Mouse (Mus musculus): ENCODE results near the gene Bpifb5. TPM values are rescaled to one million over a fixed set of nuclear protein-coding genes. Genes with fewer than 3 reads are reported as not detected.

The Bpifb5 gene
- polyA plus RNA-seq (2012; rRNA removed): 0.16 and 0.23 TPM in 2 replicates

DNA sequence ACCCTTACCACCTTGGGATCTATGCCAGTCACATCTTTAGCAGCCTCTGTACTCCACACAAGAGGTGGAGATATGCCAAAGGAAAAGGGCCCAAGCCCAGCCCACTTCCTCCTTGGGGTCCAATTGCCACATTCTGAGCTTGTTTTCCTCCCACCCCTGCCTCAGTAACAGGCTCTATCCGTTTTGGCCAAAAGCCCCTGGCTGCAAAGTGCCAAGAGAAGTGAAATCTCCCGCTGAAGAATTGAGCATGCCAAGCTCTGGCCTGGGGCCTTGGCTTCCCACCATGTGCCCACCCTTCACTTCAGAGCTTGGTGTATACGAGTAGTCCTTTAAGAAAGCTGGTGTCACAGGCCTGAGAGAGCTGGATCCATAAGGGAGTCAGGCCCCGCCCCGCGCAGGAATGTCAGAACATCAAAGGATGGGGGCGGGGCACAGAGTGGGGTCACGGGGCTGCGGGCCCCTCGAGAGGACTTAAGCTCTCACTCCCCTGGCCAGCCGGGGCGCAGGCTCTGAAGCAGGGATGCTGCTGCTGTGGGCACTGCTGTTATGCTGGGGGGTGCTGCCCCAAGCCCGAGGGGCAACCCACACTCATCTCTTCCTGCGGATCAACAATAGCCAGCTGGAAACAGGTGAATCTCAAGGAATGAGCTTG lies at the start of gene Bpifb5:
TSS of gene Bpifb5 (plus strand) at position 478 of the 652 bp plus-strand sequence.

DNA sequence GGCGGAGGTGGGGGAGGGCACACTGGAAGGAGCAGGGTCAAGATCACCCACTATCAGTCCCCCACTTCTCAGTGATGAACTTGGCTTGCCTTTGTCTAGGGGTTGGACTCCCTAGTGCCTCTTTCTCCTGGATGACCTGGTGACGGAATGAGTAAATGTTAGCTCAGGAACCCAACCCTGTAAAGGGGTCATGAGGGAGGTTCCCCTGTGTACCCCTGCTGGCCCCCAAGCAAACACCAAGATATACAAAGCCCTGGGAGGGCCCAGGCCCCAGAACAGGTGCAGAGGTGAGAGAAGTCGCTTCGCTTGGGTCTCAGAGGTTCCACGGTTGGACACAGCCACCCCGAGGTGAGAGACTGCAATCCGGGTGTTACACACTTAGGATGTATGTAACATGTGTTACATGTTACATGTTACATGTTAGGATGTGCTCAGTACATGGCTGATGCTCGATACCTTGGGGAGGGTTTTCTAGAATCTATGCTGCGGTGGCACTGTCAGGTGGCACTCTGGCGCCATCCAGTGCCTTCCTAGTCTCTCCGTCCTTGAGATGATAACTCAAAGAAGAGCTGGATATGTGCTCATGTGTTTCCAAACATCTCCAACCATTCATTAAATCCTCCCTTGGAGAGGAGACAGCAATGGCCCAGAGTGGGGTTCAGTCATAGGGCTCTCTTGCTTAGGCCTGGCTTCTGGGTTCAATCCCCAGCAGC lies 32.8 kb upstream of the Bpifb5 start, which contains the start of gene Bpifb1:
TSS of gene Bpifb1 (plus strand) at position 273 of the 713 bp plus-strand sequence.

DNA sequence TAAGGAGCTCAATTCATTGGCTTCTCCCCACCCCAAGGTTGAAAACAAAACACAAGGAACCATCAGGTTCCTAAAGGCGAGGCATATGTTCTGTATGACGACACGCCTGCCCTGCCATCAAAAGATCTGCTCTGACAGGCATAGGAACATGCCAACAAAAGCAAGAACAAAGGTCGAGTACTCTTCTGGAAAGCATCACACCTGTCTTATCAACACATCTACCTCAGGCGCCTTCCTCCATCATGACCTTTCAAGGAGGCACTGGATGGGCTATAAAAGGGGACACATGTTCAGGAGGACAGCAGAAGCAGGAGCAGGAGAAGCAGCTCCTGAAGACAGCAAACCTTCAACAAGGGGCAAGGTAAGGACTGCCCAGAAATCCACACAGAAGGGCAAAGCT lies 34.0 kb downstream of the Bpifb5 start, which contains the start of gene Bpifb9a:
TSS of gene Bpifb9a (plus strand) at position 301 of the 400 bp plus-strand sequence.

Other genes with a start within 250 kb of the Bpifb5 start
- not detected in 2 replicates for gene Bpifa6, start 248.8 kb upstream of the Bpifb5 start, polyA plus RNA-seq (2012; rRNA removed)
- not detected in 2 replicates for gene Bpifa2, start 215.5 kb upstream of the Bpifb5 start, polyA plus RNA-seq (2012; rRNA removed)
- gene Bpifa3, start 93.4 kb upstream of the Bpifb5 start, polyA plus RNA-seq (2012; rRNA removed): not detected in 2 replicates
- 0.11 and 1.3 TPM in 2 replicates for gene Bpifa1, start 80.9 kb upstream of the Bpifb5 start, polyA plus RNA-seq (2012; rRNA removed)
- not detected in 2 replicates for gene Bpifa5, start 61.1 kb upstream of the Bpifb5 start, polyA plus RNA-seq (2012; rRNA removed)
- 0.32 and 0.39 TPM in 2 replicates for gene Bpifb1, start 32.9 kb upstream of the Bpifb5 start, polyA plus RNA-seq (2012; rRNA removed)
- 0.35 TPM in 1 of 2 replicates, not detected in the other for gene Bpifb9a, start 34.1 kb downstream of the Bpifb5 start, polyA plus RNA-seq (2012; rRNA removed)
- 0.13 TPM in 1 of 2 replicates, not detected in the other for gene Bpifb9b, start 83.5 kb downstream of the Bpifb5 start, polyA plus RNA-seq (2012; rRNA removed)
- gene Cdk5rap1, start 149.3 kb downstream of the Bpifb5 start, polyA plus RNA-seq (2012; rRNA removed): 10.2 and 15.0 TPM in 2 replicates
- gene Snta1, start 184.4 kb downstream of the Bpifb5 start, polyA plus RNA-seq (2012; rRNA removed): 16.4 and 17.5 TPM in 2 replicates
- gene Cbfa2t2, start 212.7 kb downstream of the Bpifb5 start, polyA plus RNA-seq (2012; rRNA removed): 34.5 and 35.3 TPM in 2 replicates

Measured in central nervous system, embryonic 18 days (tissue).